19 mouse cellular contexts compared by ENCODE assay signal in genomic region chr5:42977108-42977507, GRCm38 (mm10).
"Had no signal": no experiment of that assay in that cellular context is flagged by ENCODE, and none has a peak within 500 bp of the region (broad histone marks: within the 10 kb centered on the region; RNA-seq: fewer than 3 reads in every experiment).

No protein-coding gene starts in this region.

- H3K9me3 ChIP-seq: midbrain, embryonic 10.5 days; midbrain, embryonic 12.5 days; neural tube, embryonic 13.5 days; neural tube, embryonic 15.5 days had no signal

- ATAC-seq: midbrain, embryonic 16.5 days had no signal

- DNase-seq: lung, adult 18-20 months; lung, embryonic 14.5 days; lung, postnatal 10 days; lung, postnatal 4 days; midbrain, embryonic 14.5 days; retina, postnatal 1 day; right cerebral cortex, adult 18-20 months; right cerebral cortex, postnatal 25 days; right cerebral cortex, postnatal 4 days; spleen, adult 18-20 months; thymus, adult 2 months; thymus, postnatal 25 days; thymus, postnatal 4 days had no signal

- H3K9ac ChIP-seq: lung, embryonic 14.5 days; midbrain, embryonic 12.5 days; neural tube, embryonic 13.5 days; neural tube, embryonic 15.5 days had no signal

- H3K4me2 ChIP-seq: lung, embryonic 14.5 days; midbrain, embryonic 12.5 days; neural tube, embryonic 13.5 days; neural tube, embryonic 15.5 days had no signal

- H3K27ac ChIP-seq: midbrain, embryonic 10.5 days; midbrain, embryonic 12.5 days; neural tube, embryonic 13.5 days; neural tube, embryonic 15.5 days had no signal

- H3K27me3 ChIP-seq: midbrain, embryonic 12.5 days; neural tube, embryonic 13.5 days; neural tube, embryonic 15.5 days had no signal

- H3K36me3 ChIP-seq: midbrain, embryonic 10.5 days; midbrain, embryonic 12.5 days; neural tube, embryonic 13.5 days; neural tube, embryonic 15.5 days had no signal

- H3K4me1 ChIP-seq: midbrain, embryonic 10.5 days; midbrain, embryonic 12.5 days; neural tube, embryonic 13.5 days; neural tube, embryonic 15.5 days had no signal

- H3K4me3 ChIP-seq: midbrain, embryonic 10.5 days; midbrain, embryonic 12.5 days; myocyte; neural tube, embryonic 13.5 days; neural tube, embryonic 15.5 days had no signal
